Mouse (Mus musculus): ENCODE results near the gene Gpc3. TPM values are rescaled to one million over a fixed set of nuclear protein-coding genes. Genes with fewer than 3 reads are reported as not detected.

Gpc3 gene
- 10 to 100 TPM; 14.6 to 22.6 TPM for total RNA-seq (2021)

- intact Hi-C loops (cut with DNase I), result no loop called here
- no peak for DNase-seq (ENCODE audit: low spot score)
Observed at GRCm38 (mm10) chrX:52613328-52614030, at the start of gene Gpc3. Gene Gpc3 (minus strand): TSS chrX:52613950.

DNA sequence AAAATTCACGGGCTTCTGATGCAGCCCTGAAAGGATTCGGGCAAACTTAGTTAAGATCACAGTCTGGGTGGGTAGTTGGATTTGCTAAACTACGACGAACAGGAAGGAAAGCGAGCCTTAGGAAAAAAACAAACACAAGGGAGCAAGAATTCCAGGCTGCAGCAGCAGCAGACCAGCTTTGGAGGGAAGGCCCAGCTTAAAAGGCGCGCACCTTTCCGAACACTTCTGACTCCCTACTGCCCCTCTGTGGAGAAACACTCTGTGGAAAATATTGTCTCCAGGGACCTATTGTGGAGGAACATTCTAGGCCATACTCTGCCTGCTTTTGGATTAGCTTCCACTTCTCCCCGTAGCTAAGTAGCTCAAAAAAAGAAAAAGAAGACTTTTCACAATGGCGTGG lies 38.2 kb upstream of the Gpc3 start:
- no peak for DNase-seq (ENCODE audit: low spot score)
- intact Hi-C loops (cut with DNase I), result no loop called here

DNA sequence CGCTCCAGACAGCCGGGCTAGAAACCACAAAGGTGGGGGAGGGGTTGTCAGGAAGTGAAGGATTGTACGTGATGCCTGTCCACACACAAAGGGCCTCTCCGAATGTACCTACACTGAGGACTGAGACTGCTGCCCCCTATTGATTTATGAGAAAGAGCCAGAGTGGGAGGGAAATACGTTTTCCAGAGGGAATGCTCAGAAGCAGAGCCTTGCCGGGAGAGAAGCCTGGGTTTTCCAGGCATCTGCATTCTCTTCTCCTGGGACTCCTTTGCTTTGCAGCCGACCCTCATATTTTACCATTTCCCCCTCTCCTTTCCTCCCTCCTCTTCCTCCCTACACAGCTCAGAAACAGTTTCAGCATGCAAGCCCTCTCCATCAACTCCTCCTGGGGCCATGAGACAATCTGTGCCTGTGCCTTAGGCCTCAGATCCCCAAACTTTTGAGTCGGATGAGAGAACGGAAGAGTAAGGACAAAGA lies 37.8 kb upstream of the Gpc3 start:
- intact Hi-C loops (cut with DNase I), result no loop called here
- no peak for DNase-seq (ENCODE audit: low spot score)

DNA sequence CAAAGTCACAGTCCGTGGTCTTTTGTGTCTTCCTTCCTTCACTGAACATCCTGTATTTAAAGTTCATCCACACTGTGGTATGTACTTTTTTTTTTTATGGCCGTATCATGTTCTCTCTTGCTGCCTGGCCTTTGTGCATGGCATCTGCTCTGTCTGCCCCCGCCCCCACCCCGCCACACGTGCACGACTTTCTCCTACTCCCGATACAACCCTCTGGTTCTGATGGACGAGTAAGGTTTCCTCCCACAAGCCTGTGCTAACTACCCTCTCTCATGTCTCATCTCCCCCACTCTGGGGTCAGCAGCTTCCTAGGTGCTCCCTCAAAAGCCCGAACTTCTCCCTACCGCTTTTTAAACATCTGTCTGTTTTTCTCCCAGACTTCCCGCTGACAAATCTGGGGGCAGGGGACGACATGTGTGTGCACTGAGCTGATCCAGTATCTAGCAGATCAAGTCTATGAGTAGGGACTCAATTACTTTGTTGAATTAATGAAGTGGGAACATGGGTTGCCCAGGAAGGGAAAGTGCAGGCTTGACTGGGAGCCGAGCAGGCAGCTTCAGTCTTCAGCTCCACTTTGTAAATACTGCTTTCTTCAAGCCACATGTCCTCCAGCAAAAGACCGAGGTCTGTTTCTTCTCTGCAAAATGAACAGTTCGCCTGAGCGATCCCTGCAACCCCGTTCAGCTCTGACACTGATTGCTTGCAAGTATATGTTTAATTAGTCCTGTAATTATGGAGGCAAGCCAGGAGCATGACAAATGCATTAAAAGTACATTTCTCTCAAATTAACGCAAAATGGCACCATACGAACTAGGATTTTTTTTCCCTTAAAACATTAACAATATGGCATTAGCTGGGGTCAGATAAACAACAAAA lies 35.4 kb upstream of the Gpc3 start:
- intact Hi-C loops (cut with DNase I), result no loop called here
- no peak for DNase-seq (ENCODE audit: low spot score)

DNA sequence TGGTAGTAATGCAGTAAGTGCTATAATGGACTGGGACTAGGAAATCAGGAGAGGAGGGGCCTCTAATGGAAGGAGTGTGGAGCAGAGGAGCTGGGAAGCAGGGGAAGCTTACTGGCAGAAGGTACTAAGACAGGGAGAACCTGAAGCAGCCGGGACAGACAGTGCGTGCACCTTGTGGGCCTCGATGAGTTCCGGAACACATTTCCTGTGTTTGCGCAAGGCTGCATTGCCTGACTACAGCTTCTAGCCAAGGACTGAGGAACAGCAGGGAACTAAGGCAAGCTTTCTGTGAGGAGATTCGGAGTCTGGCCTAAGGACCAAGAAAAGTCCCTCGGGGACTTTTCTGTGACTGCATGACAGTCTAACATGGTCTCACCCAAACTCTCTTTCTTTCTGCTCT lies 30.6 kb upstream of the Gpc3 start:
- DNase-seq (ENCODE audit: low spot score), result no peak
- intact Hi-C loops (cut with DNase I), result no loop called here

GRCm38 (mm10) chrX:52643350-52643749 lies 29.6 kb upstream of the Gpc3 start:
- intact Hi-C loops (cut with DNase I), result no loop called here
- no peak for DNase-seq (ENCODE audit: low spot score)

DNA sequence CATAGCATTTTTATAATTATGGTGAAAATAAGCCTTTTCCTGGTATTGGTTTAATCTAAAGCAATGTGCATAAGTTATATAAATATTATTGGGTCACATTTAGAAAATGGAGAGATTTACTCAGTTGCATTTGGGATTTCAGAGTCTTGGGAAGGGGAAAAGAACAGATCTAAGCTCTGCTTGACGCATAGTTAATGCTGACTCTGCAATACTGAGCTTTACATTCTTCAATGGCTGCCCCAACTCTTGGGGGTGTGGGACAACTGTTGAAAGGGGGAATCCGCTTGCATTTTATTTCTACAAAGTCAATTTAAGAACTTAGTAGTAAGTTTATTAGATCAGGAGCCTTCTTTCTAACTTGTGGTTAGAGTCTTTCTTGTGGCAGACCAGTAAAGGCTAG lies 28.4 kb upstream of the Gpc3 start:
- DNase-seq (ENCODE audit: low spot score), result no peak
- intact Hi-C loops (cut with DNase I), result no loop called here

- DNase-seq (ENCODE audit: low spot score), result no peak
- intact Hi-C loops (cut with DNase I), result no loop called here
Observed at GRCm38 (mm10) chrX:52637419-52637818, 23.7 kb upstream of the Gpc3 start.

GRCm38 (mm10) chrX:52633976-52634375 lies 20.2 kb upstream of the Gpc3 start:
- intact Hi-C loops (cut with DNase I), result no loop called here
- no peak for DNase-seq (ENCODE audit: low spot score)

DNA sequence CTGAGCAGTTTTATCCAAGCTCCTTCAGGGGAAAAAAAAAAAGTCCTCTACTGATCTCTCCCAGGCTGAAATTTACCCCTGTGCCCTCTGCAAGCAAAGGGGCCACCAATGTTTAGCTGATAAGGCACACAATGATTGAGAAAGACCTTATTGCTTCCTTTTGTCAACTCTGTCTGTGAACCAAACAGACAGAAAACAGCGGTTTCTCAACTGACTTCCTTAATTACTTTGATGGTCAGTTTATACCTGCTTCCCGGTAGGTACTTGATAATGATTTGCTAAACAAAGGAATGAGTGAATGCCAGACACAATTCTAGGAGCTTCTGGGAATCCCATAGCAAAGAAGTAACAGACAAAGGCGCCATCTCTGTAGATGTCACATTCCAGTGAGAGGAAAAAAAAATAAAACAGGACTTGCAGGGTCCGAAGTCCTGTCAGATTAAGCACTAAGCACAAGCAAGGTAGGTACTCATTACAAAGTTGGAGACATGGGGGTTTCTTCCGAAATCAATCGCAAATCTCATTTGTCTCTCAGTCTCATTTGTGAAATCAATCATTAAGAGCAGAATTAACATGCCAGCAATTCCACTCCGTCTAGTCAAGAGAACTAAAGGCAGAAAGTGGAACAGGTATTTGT lies 19.1 kb upstream of the Gpc3 start:
- DNase-seq (ENCODE audit: low spot score), result no peak
- intact Hi-C loops (cut with DNase I), result no loop called here

GRCm38 (mm10) chrX:52626963-52627716 lies 13.4 kb upstream of the Gpc3 start:
- intact Hi-C loops (cut with DNase I), result no loop called here
- DNase-seq (ENCODE audit: low spot score), result no peak

DNA sequence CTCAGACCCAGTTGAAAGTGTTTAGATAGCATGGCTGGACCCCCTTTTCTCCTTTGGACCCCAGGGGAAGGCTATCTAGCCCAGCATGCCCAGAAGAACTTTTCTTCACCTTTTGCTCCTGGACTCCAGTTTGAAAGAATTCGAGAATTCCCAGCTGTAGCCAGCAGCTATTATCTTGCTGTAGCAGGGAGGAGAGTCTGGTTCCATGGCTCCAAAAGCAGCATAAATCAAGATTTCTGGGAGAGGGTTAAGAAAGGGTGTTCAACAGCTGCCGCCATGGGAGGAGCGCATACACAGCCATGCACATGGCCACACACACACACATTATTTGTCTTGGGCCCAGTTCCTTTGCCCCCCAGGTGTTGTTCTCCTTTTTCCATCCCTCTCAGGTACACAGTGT lies 4.1 kb upstream of the Gpc3 start:
- no peak for DNase-seq (ENCODE audit: low spot score)
- intact Hi-C loops (cut with DNase I), result no loop called here

DNA sequence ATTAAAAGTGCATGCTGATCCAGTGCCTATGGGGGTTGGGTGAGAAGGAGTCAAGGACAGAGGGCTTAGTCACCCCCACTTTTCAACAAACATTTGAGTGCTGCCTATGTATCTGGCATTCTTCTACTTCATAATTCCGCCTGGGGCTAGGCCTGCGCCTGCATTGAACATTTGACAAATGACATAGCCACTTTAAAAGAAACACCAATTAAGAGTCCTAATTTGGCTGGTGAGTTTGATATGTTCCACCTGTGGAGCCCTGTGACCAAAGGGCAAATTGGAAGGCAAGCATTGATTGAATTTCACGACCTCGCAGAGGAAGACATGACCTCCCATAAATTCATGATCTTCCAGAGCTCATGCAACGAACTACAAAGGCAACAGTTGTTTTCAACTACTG lies 2.4 kb upstream of the Gpc3 start:
- intact Hi-C loops (cut with DNase I), result no loop called here
- DNase-seq (ENCODE audit: low spot score), result no peak

GRCm38 (mm10) chrX:52614031-52614381 lies 256 bp upstream of the Gpc3 start:
- DNase-seq (ENCODE audit: low spot score), result no peak
- intact Hi-C loops (cut with DNase I), result no loop called here

GRCm38 (mm10) chrX:52612806-52613205 lies 944 bp downstream of the Gpc3 start:
- intact Hi-C loops (cut with DNase I), result no loop called here
- DNase-seq (ENCODE audit: low spot score), result no peak

DNA sequence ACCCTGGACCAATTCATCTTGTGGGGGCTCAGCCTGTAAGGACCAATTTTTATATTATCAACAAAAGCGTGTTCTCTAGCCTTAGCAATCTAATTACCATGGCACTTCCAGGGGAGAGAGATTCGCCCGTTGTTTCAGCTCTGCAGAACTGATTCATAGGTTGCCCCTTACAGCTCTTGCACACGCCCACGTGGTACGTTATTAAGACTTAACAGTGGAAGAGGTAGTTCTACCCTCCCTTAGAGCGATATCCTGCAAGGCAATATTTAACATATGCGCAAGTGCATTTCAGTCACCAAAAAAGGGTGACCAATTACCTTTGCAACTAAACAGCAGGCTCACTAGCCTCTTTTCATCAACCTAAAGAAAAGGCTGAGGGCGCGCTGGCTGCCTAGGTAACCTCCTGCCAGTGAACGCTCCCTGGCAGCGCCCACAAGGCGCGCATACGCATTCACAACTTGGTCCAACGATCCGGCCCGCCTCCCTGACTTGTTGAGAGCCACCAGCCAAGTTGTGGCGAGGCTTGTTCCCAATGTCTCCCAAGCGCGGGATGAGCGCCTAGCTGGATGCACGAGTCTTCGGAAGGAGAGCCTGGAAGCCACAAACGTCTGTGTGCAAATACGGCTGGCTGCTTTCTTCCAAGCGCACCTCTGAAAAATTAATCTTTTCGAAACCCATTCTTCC lies 1.6 kb downstream of the Gpc3 start:
- DNase-seq (ENCODE audit: low spot score), result no peak
- intact Hi-C loops (cut with DNase I), result no loop called here

DNA sequence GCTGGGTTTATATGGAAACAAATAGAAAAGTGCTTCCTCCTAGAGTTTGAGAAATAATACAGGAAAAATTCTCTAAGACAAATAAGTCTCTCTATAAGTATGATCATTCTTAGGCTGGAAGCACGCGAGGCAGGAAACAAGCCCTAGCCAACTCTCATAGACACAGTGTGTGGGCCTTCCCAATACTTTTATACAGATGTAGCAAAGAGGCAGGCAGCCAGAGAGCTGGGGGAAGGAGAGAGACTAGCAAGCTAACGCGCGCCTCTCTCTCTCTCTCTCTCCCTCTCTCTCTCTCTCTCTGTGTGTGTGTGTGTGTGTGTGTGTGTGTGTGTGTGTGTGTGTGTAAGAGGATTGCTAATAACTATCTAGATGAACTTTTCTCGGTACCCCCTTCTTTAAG lies 2.2 kb downstream of the Gpc3 start:
- no peak for DNase-seq (ENCODE audit: low spot score)
- intact Hi-C loops (cut with DNase I), result no loop called here

GRCm38 (mm10) chrX:52603143-52603542 lies 10.6 kb downstream of the Gpc3 start:
- intact Hi-C loops (cut with DNase I), result no loop called here
- DNase-seq (ENCODE audit: low spot score), result no peak

DNA sequence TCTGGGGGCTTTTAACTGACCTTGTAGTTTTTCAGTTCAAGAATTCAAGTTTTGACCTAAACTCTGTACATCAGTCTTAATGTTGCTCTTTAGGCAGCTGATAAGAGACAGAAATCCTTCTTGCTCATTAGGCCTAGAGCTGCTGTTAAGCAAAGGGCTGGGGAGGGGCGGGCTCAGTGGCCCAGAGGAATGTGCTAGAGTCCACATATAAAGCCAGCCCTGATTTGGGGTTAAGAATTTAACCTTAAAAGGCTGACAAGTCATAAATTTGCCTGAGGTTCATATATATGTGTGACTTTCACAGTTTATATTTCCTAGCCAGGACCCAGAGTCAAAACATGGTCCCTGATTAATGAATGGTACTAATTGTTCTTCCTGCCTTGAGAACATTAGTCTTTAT lies 14.5 kb downstream of the Gpc3 start:
- intact Hi-C loops (cut with DNase I), result no loop called here

GRCm38 (mm10) chrX:52587671-52588070 lies 26.1 kb downstream of the Gpc3 start:
- DNase-seq (ENCODE audit: low spot score), result no peak
- intact Hi-C loops (cut with DNase I), result no loop called here

More for the DNA sequence above, 14.5 kb downstream of the Gpc3 start:
- no peak for DNase-seq (ENCODE audit: low spot score)
